Mouse (Mus musculus): ENCODE data around the gene Bcl2. TPM values are rescaled to one million over a fixed set of nuclear protein-coding genes. Genes with fewer than 3 reads are reported as not detected.

Bcl2 gene
- polyA plus RNA-seq, 1 experiment from 2014 or later: 13.4 TPM

DNA sequence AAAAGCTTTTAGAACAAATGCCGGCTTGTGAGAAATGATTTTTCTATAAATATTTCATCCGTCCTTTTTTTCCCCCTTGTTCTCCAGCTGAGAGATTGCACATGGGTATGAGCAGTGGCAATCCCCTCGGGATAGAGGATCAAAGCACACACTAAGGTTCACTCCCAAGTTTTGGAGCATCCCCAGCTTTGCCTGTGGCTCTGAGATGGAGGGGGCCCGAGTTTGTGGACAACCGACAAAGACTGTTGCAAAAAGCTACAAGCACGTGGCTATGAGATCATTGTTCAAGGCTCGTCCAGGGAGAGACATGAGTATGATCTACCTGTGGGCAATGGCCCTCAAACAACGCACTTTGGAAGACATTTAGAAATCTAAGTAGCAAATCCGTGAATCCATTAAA lies 184.5 kb downstream of the Bcl2 start:
- WGBS: 91% methylated on average over 9 of the region's 9 CpGs
- Histone ChIP-seq H3K4me3 (ENCODE audit: low read depth, low read length) (no peak overlapping the region), H3K9ac (ENCODE audit: low read length) (no peak overlapping the region), H3K27me3 (replicated peaks; ENCODE audit: control insufficient read depth, insufficient read depth, low read length) (no peaks in the 10 kb centered on the region), H3K27ac (ENCODE audit: low read depth) (no peak overlapping the region), H3K36me3 (ENCODE audit: control insufficient read depth, insufficient read depth, low read length) (no peaks in the 10 kb centered on the region), H3K9me3 (ENCODE audit: control insufficient read depth, low read length) (no peaks in the 10 kb centered on the region), H3K4me2 (ENCODE audit: low read length) (no peak overlapping the region), H3K4me1 (replicated peaks; ENCODE audit: control insufficient read depth, insufficient read depth, low read length) (no peaks in the 10 kb centered on the region)
- no peak for ATAC-seq (replicated peaks; ENCODE audit: low FRiP score, low TSS enrichment, low read depth)
- DNase-seq (ENCODE audit: low spot score): no peak

DNA sequence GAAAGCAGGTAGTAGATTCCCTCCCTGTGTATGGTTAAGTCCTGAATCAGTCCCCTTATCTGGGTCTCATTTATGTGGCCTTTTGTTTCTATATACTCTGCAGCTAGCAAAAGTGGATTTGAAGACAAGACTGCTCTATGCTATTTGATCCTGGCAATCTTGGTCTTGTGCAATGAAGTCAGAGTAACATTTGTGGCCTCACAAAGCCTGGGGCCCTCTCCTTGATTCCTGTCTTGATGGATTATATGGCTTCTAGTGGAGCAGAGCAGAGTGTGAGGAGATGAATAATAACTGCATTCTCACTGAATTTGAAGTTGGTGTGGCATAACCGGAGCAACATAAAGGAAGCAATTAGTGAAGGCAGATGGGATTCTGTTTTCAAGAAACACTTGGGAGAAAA lies 186.5 kb downstream of the Bcl2 start:
- Histone ChIP-seq H3K4me1 (replicated peaks; ENCODE audit: control insufficient read depth, insufficient read depth, low read length) (no peaks in the 10 kb centered on the region), H3K9me3 (ENCODE audit: control insufficient read depth, low read length) (no peaks in the 10 kb centered on the region), H3K4me3 (ENCODE audit: low read depth, low read length) (no peak overlapping the region), H3K27ac (ENCODE audit: low read depth) (no peak overlapping the region), H3K4me2 (ENCODE audit: low read length) (no peak overlapping the region), H3K36me3 (ENCODE audit: control insufficient read depth, insufficient read depth, low read length) (no peaks in the 10 kb centered on the region), H3K27me3 (replicated peaks; ENCODE audit: control insufficient read depth, insufficient read depth, low read length) (no peaks in the 10 kb centered on the region), H3K9ac (ENCODE audit: low read length) (no peak overlapping the region)
- DNase-seq (ENCODE audit: low spot score) (no peak), ATAC-seq (replicated peaks; ENCODE audit: low FRiP score, low TSS enrichment, low read depth) (no peak)
- WGBS: 79% methylated on average over 1 of the region's 1 CpGs

DNA sequence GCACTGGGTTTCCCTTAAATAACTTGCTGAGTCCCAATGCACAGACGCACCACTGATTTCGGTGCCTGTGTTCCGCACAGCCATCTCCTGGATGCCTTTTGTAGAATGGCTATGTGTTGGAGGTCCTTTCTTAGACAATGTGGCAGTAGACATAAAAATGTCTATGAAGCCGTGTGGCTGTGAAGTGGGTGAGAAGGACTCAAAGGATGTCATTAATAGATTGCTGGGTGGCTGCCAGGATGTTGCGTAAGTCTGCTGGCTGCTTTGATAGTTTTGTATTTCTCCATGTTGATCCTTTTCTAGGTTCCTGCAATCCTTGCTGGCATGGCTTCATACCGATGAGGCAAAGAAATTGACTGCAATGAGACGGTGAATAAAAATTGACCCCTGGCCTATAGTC lies 187.3 kb downstream of the Bcl2 start:
- H3K4me2 ChIP-seq (ENCODE audit: low read length): no peak overlapping the region
- H3K27ac ChIP-seq (ENCODE audit: low read depth): no peak overlapping the region
- H3K27me3 ChIP-seq (replicated peaks; ENCODE audit: control insufficient read depth, insufficient read depth, low read length): no peaks in the 10 kb centered on the region
- H3K36me3 ChIP-seq (ENCODE audit: control insufficient read depth, insufficient read depth, low read length): no peaks in the 10 kb centered on the region
- H3K9ac ChIP-seq (ENCODE audit: low read length): no peak overlapping the region
- 85% methylated on average over 7 of the region's 7 CpGs for WGBS
- no peak overlapping the region for H3K4me3 ChIP-seq (ENCODE audit: low read depth, low read length)
- DNase-seq (ENCODE audit: low spot score) (peak; percentile 51), ATAC-seq (replicated peaks; ENCODE audit: low FRiP score, low TSS enrichment, low read depth) (no peak)
- H3K9me3 ChIP-seq (ENCODE audit: control insufficient read depth, low read length): no peaks in the 10 kb centered on the region
- H3K4me1 ChIP-seq (replicated peaks; ENCODE audit: control insufficient read depth, insufficient read depth, low read length): no peaks in the 10 kb centered on the region

DNA sequence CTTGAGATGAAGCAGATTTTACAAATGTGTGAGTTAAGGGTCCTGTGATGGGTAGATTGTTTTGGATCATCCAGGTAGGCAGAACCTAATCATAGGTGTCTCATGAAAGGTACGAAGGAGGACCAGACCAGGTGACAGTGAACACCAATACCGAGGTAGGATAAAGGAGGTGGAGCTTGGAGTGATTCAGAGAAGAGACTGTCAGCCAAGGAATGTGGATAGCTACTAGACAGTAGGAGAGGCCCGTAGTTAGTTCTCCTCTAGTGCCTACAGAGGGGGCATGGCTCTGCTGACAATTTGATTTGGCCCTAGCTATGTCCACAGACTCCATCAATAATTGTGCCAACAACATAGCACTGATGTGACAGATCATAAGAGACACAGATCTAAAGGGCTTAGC lies 188.0 kb downstream of the Bcl2 start:
- no peak overlapping the region for H3K4me2 ChIP-seq (ENCODE audit: low read length)
- no peak overlapping the region for H3K27ac ChIP-seq (ENCODE audit: low read depth)
- no peak for DNase-seq (ENCODE audit: low spot score)
- H3K9ac ChIP-seq (ENCODE audit: low read length): no peak overlapping the region
- no peak overlapping the region for H3K4me3 ChIP-seq (ENCODE audit: low read depth, low read length)
- WGBS: 74% methylated on average over 3 of the region's 3 CpGs
- H3K36me3 ChIP-seq (ENCODE audit: control insufficient read depth, insufficient read depth, low read length): no peaks in the 10 kb centered on the region
- H3K4me1 ChIP-seq (replicated peaks; ENCODE audit: control insufficient read depth, insufficient read depth, low read length): no peaks in the 10 kb centered on the region
- no peaks in the 10 kb centered on the region for H3K27me3 ChIP-seq (replicated peaks; ENCODE audit: control insufficient read depth, insufficient read depth, low read length)
- H3K9me3 ChIP-seq (ENCODE audit: control insufficient read depth, low read length): no peaks in the 10 kb centered on the region
- no peak for ATAC-seq (replicated peaks; ENCODE audit: low FRiP score, low TSS enrichment, low read depth)

DNA sequence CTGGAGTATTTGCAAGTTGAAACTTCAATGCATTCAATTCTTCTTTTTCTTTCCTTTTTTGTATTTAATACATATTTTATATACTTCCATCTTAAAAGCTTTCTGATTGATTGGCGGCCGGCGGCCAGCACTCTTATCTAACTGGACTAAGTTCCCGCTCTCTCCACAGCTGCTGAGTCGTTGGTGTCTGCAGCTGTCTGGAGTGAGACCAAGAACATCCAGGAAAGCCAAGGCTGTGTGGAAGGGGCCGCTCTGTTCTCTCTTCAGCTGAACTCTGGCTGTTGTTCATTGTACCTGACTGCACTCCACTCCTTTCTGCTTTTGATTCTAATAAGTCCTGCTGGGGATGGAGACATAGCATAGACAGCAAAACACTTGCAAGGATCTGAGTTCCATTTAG lies 190.3 kb downstream of the Bcl2 start:
- no peak overlapping the region for H3K4me3 ChIP-seq (ENCODE audit: low read depth, low read length)
- H3K27ac ChIP-seq (ENCODE audit: low read depth): no peak overlapping the region
- H3K4me1 ChIP-seq (replicated peaks; ENCODE audit: control insufficient read depth, insufficient read depth, low read length): no peaks in the 10 kb centered on the region
- no peak overlapping the region for H3K9ac ChIP-seq (ENCODE audit: low read length)
- no peak overlapping the region for H3K4me2 ChIP-seq (ENCODE audit: low read length)
- no peaks in the 10 kb centered on the region for H3K27me3 ChIP-seq (replicated peaks; ENCODE audit: control insufficient read depth, insufficient read depth, low read length)
- no peaks in the 10 kb centered on the region for H3K36me3 ChIP-seq (ENCODE audit: control insufficient read depth, insufficient read depth, low read length)
- 70% methylated on average over 6 of the region's 6 CpGs for WGBS
- H3K9me3 ChIP-seq (ENCODE audit: control insufficient read depth, low read length): no peaks in the 10 kb centered on the region
- no peak for ATAC-seq (replicated peaks; ENCODE audit: low FRiP score, low TSS enrichment, low read depth)
- no peak for DNase-seq (ENCODE audit: low spot score)

DNA sequence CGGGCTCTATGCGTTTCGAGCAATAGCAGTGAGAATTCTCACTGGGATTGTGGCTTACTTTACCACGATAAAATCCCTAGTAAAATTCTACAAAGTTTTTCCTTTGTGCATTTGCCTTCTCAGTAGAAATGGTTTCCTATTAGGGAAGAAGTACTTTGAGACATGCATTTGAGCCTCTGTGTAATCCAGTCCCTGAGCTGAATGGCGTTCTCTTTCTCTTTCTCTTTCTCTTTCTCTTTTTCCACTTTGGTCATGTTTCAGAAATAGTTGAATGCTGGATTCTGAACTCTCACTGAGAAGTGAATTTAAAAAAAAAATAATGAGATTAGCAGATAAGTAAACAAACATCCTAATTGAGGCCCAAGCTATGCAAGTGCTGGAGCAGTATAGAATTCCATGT lies 191.1 kb downstream of the Bcl2 start:
- Histone ChIP-seq H3K4me1 (replicated peaks; ENCODE audit: control insufficient read depth, insufficient read depth, low read length) (no peaks in the 10 kb centered on the region), H3K9ac (ENCODE audit: low read length) (no peak overlapping the region), H3K4me2 (ENCODE audit: low read length) (no peak overlapping the region), H3K27me3 (replicated peaks; ENCODE audit: control insufficient read depth, insufficient read depth, low read length) (no peaks in the 10 kb centered on the region), H3K27ac (ENCODE audit: low read depth) (no peak overlapping the region), H3K4me3 (ENCODE audit: low read depth, low read length) (no peak overlapping the region), H3K9me3 (ENCODE audit: control insufficient read depth, low read length) (no peaks in the 10 kb centered on the region), H3K36me3 (ENCODE audit: control insufficient read depth, insufficient read depth, low read length) (no peaks in the 10 kb centered on the region)
- no peak for DNase-seq (ENCODE audit: low spot score)
- ATAC-seq (replicated peaks; ENCODE audit: low FRiP score, low TSS enrichment, low read depth): no peak
- WGBS: 89% methylated on average over 5 of the region's 5 CpGs

DNA sequence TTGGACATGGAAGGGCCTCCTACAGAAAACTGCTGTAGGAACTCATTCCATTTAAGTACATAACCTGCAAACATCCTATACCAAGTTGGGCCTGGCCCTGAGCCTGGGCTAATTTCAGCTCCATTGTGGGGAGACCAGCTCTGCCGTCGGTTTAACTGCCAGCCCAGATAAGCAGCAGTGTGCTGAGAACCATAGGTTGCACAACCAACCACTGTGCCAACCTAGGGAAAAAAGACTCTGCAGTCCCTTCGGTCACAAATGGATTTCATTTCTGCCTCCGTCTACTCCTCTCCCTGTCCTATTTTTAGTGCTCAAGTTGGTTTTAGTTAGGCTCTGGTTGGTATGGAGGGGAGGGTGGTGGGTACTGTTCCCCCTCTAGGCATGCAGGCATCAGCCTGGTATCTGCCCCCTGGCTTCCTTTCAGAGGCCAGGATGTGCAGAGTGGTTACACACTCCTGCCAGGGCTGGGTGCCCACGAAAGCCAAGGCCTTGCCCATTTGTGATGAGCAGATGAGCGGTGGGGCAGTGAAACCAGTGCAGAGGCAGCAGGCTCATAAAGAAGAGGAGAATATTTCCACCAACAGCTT lies 196.4 kb downstream of the Bcl2 start:
- ATAC-seq (replicated peaks; ENCODE audit: low FRiP score, low TSS enrichment, low read depth): no peak
- H3K4me2 ChIP-seq (ENCODE audit: low read length): no peak overlapping the region
- H3K9me3 ChIP-seq (ENCODE audit: control insufficient read depth, low read length): no peaks in the 10 kb centered on the region
- no peaks in the 10 kb centered on the region for H3K27me3 ChIP-seq (replicated peaks; ENCODE audit: control insufficient read depth, insufficient read depth, low read length)
- no peaks in the 10 kb centered on the region for H3K36me3 ChIP-seq (ENCODE audit: control insufficient read depth, insufficient read depth, low read length)
- 80% methylated on average over 6 of the region's 6 CpGs for WGBS
- H3K27ac ChIP-seq (ENCODE audit: low read depth): peak overlapping the region; percentile 58; the same call in 1 of the 2 replicates
- H3K9ac ChIP-seq (ENCODE audit: low read length): no peak overlapping the region
- 0 out of 2 replicates have a peak, but pooled peaks cover 4% of the 10 kb centered on the region for H3K4me1 ChIP-seq (replicated peaks; ENCODE audit: control insufficient read depth, insufficient read depth, low read length)
- no peak overlapping the region for H3K4me3 ChIP-seq (ENCODE audit: low read depth, low read length)
- DNase-seq (ENCODE audit: low spot score): peak; percentile 48

DNA sequence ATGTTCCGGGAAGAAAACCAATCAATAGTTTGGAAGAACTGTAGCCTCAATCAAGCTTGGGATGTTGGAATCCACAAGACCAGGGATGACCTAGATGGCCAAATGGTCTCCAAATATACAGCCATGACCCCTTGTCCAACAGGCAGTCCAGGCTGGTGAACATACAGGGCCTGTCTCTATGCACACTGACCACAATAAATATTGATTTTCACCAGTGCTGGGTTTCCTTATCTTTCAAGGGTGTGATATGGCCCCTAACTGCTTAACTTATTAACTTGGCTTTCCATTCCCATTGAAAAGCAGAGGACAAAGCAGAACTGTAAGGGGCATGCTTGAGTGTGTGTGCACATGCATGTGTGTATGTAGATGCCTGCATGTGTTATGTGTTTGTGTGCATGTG lies 197.0 kb downstream of the Bcl2 start:
- Histone ChIP-seq H3K9ac (ENCODE audit: low read length) (no peak overlapping the region), H3K9me3 (ENCODE audit: control insufficient read depth, low read length) (no peaks in the 10 kb centered on the region), H3K36me3 (ENCODE audit: control insufficient read depth, insufficient read depth, low read length) (no peaks in the 10 kb centered on the region), H3K27me3 (replicated peaks; ENCODE audit: control insufficient read depth, insufficient read depth, low read length) (no peaks in the 10 kb centered on the region), H3K4me1 (replicated peaks; ENCODE audit: control insufficient read depth, insufficient read depth, low read length) (0 out of 2 replicates have a peak, but pooled peaks cover 4% of the 10 kb centered on the region), H3K4me3 (ENCODE audit: low read depth, low read length) (no peak overlapping the region), H3K27ac (ENCODE audit: low read depth) (peak overlapping the region; percentile 58; the same call in 1 of the 2 replicates), H3K4me2 (ENCODE audit: low read length) (no peak overlapping the region)
- WGBS: 92% methylated on average over 1 of the region's 1 CpGs
- DNase-seq (ENCODE audit: low spot score) (peak; percentile 53), ATAC-seq (replicated peaks; ENCODE audit: low FRiP score, low TSS enrichment, low read depth) (peak; percentile 77)

DNA sequence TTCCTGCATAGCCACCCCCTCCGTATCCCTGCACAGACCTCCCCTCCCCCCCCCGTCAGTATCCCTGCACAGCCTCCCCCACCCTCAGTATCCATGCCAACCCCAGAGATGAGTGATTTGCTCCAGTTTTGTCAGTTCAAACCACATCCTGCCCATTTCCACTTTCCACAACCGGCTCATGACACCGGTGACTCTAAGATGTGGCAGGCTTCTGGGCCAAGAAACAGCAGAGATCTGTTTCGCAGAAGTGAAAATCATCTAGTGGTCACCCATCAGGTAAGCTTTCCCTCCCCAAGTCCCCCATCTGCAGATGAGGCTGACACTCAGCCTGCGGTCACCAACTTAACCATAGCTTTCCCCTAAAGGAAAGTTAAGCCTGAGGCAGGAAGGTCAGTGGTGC lies 198.5 kb downstream of the Bcl2 start:
- H3K36me3 ChIP-seq (ENCODE audit: control insufficient read depth, insufficient read depth, low read length): no peaks in the 10 kb centered on the region
- ATAC-seq (replicated peaks; ENCODE audit: low FRiP score, low TSS enrichment, low read depth): no peak
- whole genome bisulfite sequencing: 92% methylated on average over 6 of the region's 6 CpGs
- 0 out of 2 replicates have a peak, but pooled peaks cover 4% of the 10 kb centered on the region for H3K4me1 ChIP-seq (replicated peaks; ENCODE audit: control insufficient read depth, insufficient read depth, low read length)
- H3K4me2 ChIP-seq (ENCODE audit: low read length): no peak overlapping the region
- H3K27me3 ChIP-seq (replicated peaks; ENCODE audit: control insufficient read depth, insufficient read depth, low read length): no peaks in the 10 kb centered on the region
- no peak overlapping the region for H3K9ac ChIP-seq (ENCODE audit: low read length)
- no peak overlapping the region for H3K4me3 ChIP-seq (ENCODE audit: low read depth, low read length)
- no peaks in the 10 kb centered on the region for H3K9me3 ChIP-seq (ENCODE audit: control insufficient read depth, low read length)
- peak; percentile 25 for DNase-seq (ENCODE audit: low spot score)
- H3K27ac ChIP-seq (ENCODE audit: low read depth): no peak overlapping the region

Measured in intestine, embryonic 14.5 days (tissue).